Mouse (Mus musculus): ENCODE measurements around the gene Hs2st1. TPM values are rescaled to one million over a fixed set of nuclear protein-coding genes. Genes with fewer than 3 reads are reported as not detected.

Gene Hs2st1
- total and polyA plus RNA-seq, 2 experiments from 2014 or later = 11.1 to 38.8 TPM

GRCm38 (mm10) chr3:144501930-144502329 lies 68.1 kb downstream of the Hs2st1 start:
- ATAC-seq = peak; percentile 50; the same call in 1 of the 2 replicates
- Histone ChIP-seq H3K9ac (replicated peaks; ENCODE audit: low read length) (no peak overlapping the region), H3K36me3 (ENCODE audit: insufficient read depth, low read length) (no peaks in the 10 kb centered on the region), H3K27ac (no peak overlapping the region), H3K4me1 (ENCODE audit: insufficient read depth, low read length) (peaks cover 18% of the 10 kb centered on the region; the same call in 1 of the 2 replicates), H3K27me3 (ENCODE audit: insufficient read depth, low read length) (no peaks in the 10 kb centered on the region), H3K9me3 (ENCODE audit: low read length) (no peaks in the 10 kb centered on the region), H3K4me3 (ENCODE audit: low read length) (no peak overlapping the region), H3K4me2 (ENCODE audit: low read depth, low read length) (no peak overlapping the region)
- DNase-seq (ENCODE audit: low spot score) = peak; percentile 49
- 28% methylated on average over 7 of the region's 7 CpGs for WGBS
- TF ChIP-seq CTCF (IDR thresholded peaks at IDR 0.05; ENCODE audit: low read depth) = no peak

- H3K4me2 ChIP-seq (ENCODE audit: low read depth, low read length) = no peak overlapping the region
- H3K4me3 ChIP-seq (ENCODE audit: low read length) = no peak overlapping the region
- H3K27ac ChIP-seq = no peak overlapping the region
- no peaks in the 10 kb centered on the region for H3K36me3 ChIP-seq (ENCODE audit: insufficient read depth, low read length)
- ATAC-seq (no peak), DNase-seq (ENCODE audit: low spot score) (no peak)
- 60% methylated on average over 5 of the region's 5 CpGs for WGBS
- peaks cover 3% of the 10 kb centered on the region; the same call in 1 of the 2 replicates for H3K4me1 ChIP-seq (ENCODE audit: insufficient read depth, low read length)
- H3K9me3 ChIP-seq (ENCODE audit: low read length) = no peaks in the 10 kb centered on the region
- no peak for TF ChIP-seq CTCF (IDR thresholded peaks at IDR 0.05; ENCODE audit: low read depth)
- H3K9ac ChIP-seq (replicated peaks; ENCODE audit: low read length) = no peak overlapping the region
- no peaks in the 10 kb centered on the region for H3K27me3 ChIP-seq (ENCODE audit: insufficient read depth, low read length)
These were observed 73.2 kb downstream of the Hs2st1 start for GRCm38 (mm10) chr3:144496762-144497161.

GRCm38 (mm10) chr3:144494838-144495237 lies 75.1 kb downstream of the Hs2st1 start:
- Histone ChIP-seq H3K4me1 (ENCODE audit: insufficient read depth, low read length) (no peaks in the 10 kb centered on the region), H3K36me3 (ENCODE audit: insufficient read depth, low read length) (no peaks in the 10 kb centered on the region), H3K27ac (no peak overlapping the region), H3K4me3 (ENCODE audit: low read length) (no peak overlapping the region), H3K4me2 (ENCODE audit: low read depth, low read length) (no peak overlapping the region), H3K9ac (replicated peaks; ENCODE audit: low read length) (no peak overlapping the region), H3K27me3 (ENCODE audit: insufficient read depth, low read length) (no peaks in the 10 kb centered on the region), H3K9me3 (ENCODE audit: low read length) (no peaks in the 10 kb centered on the region)
- DNase-seq (ENCODE audit: low spot score) (no peak), ATAC-seq (no peak)
- WGBS = 37% methylated on average over 5 of the region's 5 CpGs
- no peak for TF ChIP-seq CTCF (IDR thresholded peaks at IDR 0.05; ENCODE audit: low read depth)

- DNase-seq (ENCODE audit: low spot score) (no peak), ATAC-seq (no peak)
- H3K4me1 ChIP-seq (ENCODE audit: insufficient read depth, low read length) = no peaks in the 10 kb centered on the region
- 91% methylated on average over 2 of the region's 2 CpGs for WGBS
- no peaks in the 10 kb centered on the region for H3K36me3 ChIP-seq (ENCODE audit: insufficient read depth, low read length)
- no peaks in the 10 kb centered on the region for H3K27me3 ChIP-seq (ENCODE audit: insufficient read depth, low read length)
- no peak overlapping the region for H3K4me3 ChIP-seq (ENCODE audit: low read length)
- H3K4me2 ChIP-seq (ENCODE audit: low read depth, low read length) = no peak overlapping the region
- H3K9me3 ChIP-seq (ENCODE audit: low read length) = no peaks in the 10 kb centered on the region
- no peak overlapping the region for H3K9ac ChIP-seq (replicated peaks; ENCODE audit: low read length)
- no peak overlapping the region for H3K27ac ChIP-seq
- no peak for TF ChIP-seq CTCF (IDR thresholded peaks at IDR 0.05; ENCODE audit: low read depth)
These were observed 81.2 kb downstream of the Hs2st1 start for GRCm38 (mm10) chr3:144488787-144489186.

- Histone ChIP-seq H3K4me1 (ENCODE audit: insufficient read depth, low read length) (no peaks in the 10 kb centered on the region), H3K9me3 (ENCODE audit: low read length) (no peaks in the 10 kb centered on the region), H3K27me3 (ENCODE audit: insufficient read depth, low read length) (no peaks in the 10 kb centered on the region), H3K27ac (no peak overlapping the region), H3K9ac (replicated peaks; ENCODE audit: low read length) (no peak overlapping the region), H3K4me3 (ENCODE audit: low read length) (no peak overlapping the region), H3K4me2 (ENCODE audit: low read depth, low read length) (no peak overlapping the region), H3K36me3 (ENCODE audit: insufficient read depth, low read length) (no peaks in the 10 kb centered on the region)
- TF ChIP-seq CTCF (IDR thresholded peaks at IDR 0.05; ENCODE audit: low read depth) = no peak
- DNase-seq (ENCODE audit: low spot score) (no peak), ATAC-seq (no peak)
- WGBS = 62% methylated on average over 5 of the region's 5 CpGs
These were observed 89.4 kb downstream of the Hs2st1 start for GRCm38 (mm10) chr3:144480595-144480994.

- Histone ChIP-seq H3K36me3 (ENCODE audit: insufficient read depth, low read length) (no peaks in the 10 kb centered on the region), H3K27ac (no peak overlapping the region), H3K4me3 (ENCODE audit: low read length) (no peak overlapping the region), H3K9me3 (ENCODE audit: low read length) (no peaks in the 10 kb centered on the region), H3K27me3 (ENCODE audit: insufficient read depth, low read length) (no peaks in the 10 kb centered on the region), H3K4me1 (ENCODE audit: insufficient read depth, low read length) (no peaks in the 10 kb centered on the region), H3K4me2 (ENCODE audit: low read depth, low read length) (no peak overlapping the region), H3K9ac (replicated peaks; ENCODE audit: low read length) (no peak overlapping the region)
- no peak for DNase-seq (ENCODE audit: low spot score)
- no peak for TF ChIP-seq CTCF (IDR thresholded peaks at IDR 0.05; ENCODE audit: low read depth)
- no peak for ATAC-seq
- WGBS = 83% methylated on average over 7 of the region's 7 CpGs
These were observed 91.6 kb downstream of the Hs2st1 start for GRCm38 (mm10) chr3:144478427-144478794.

- no peak overlapping the region for H3K9ac ChIP-seq (replicated peaks; ENCODE audit: low read length)
- H3K27me3 ChIP-seq (ENCODE audit: insufficient read depth, low read length) = no peaks in the 10 kb centered on the region
- no peak overlapping the region for H3K4me3 ChIP-seq (ENCODE audit: low read length)
- DNase-seq (ENCODE audit: low spot score) = peak; percentile 32
- H3K36me3 ChIP-seq (ENCODE audit: insufficient read depth, low read length) = no peaks in the 10 kb centered on the region
- H3K4me2 ChIP-seq (ENCODE audit: low read depth, low read length) = no peak overlapping the region
- no peaks in the 10 kb centered on the region for H3K4me1 ChIP-seq (ENCODE audit: insufficient read depth, low read length)
- ATAC-seq = 0 out of 2 replicates have a peak, but pooled peaks have one; percentile 45
- no peak overlapping the region for H3K27ac ChIP-seq
- no peaks in the 10 kb centered on the region for H3K9me3 ChIP-seq (ENCODE audit: low read length)
- no peak for TF ChIP-seq CTCF (IDR thresholded peaks at IDR 0.05; ENCODE audit: low read depth)
- 81% methylated on average over 12 of the region's 12 CpGs for WGBS
These were observed 92.1 kb downstream of the Hs2st1 start for GRCm38 (mm10) chr3:144477707-144478426.

Measured in hindbrain, postnatal 0 days (tissue).